Mouse (Mus musculus) limb, embryonic 12.5 days (tissue): Measurements from ENCODE around the gene Tnpo1. TPM values are rescaled to one million over a fixed set of nuclear protein-coding genes. Genes with fewer than 3 reads are reported as not detected.

Experiments used
- ATAC-seq: fragments of 200-750 bp; cut with Nextera tagmentation; 2 replicates; pipeline ENCODE4 v1.8.0; 2017; ENCODE audit warnings: low read depth, moderate TSS enrichment; ENCODE audit not compliant: insufficient number of reproducible peaks, insufficient read depth, low FRiP score, low TSS enrichment
- H3K27ac ChIP-seq: fragments of 300-500 bp; sonication (generic); 2 replicates; pipeline ENCODE4 v1.5.1; 2016; ENCODE audit warnings: mild to moderate bottlenecking, moderate library complexity
- H3K27me3 ChIP-seq: fragments of 300-500 bp; sonication (generic); 2 replicates; pipeline ENCODE4 v1.6.1; 2016; ENCODE audit warnings: mild to moderate bottlenecking, moderate library complexity
- H3K36me3 ChIP-seq: fragments of 300-500 bp; sonication (generic); 2 replicates; pipeline ENCODE4 v1.6.1; 2016; ENCODE audit warnings: mild to moderate bottlenecking, moderate library complexity
- H3K4me1 ChIP-seq: fragments of 300-500 bp; sonication (generic); replicated peaks from 2 replicates; pipeline ENCODE4 v1.6.1; 2016
- H3K4me2 ChIP-seq: fragments of 300-500 bp; sonication (generic); 2 replicates; pipeline ENCODE4 v1.6.1; 2016; ENCODE audit warnings: mild to moderate bottlenecking, moderate library complexity
- H3K4me3 ChIP-seq: fragments of 300-500 bp; sonication (generic); replicated peaks from 2 replicates; pipeline ENCODE4 v1.5.1; 2016; ENCODE audit warnings: mild to moderate bottlenecking
- H3K9ac ChIP-seq: fragments of 300-500 bp; sonication (generic); replicated peaks from 2 replicates; pipeline ENCODE4 v1.6.1; 2016; ENCODE audit warnings: mild to moderate bottlenecking, moderate library complexity
- H3K9me3 ChIP-seq: fragments of 300-500 bp; sonication (generic); 2 replicates; pipeline ENCODE4 v1.6.1; 2016; ENCODE audit warnings: mild to moderate bottlenecking, moderate library complexity
- WGBS: fragments of 180-500 bp; shearing (Covaris S2); methylation state at CpG from one replicate; pipeline ENCODE4 v1.1.7; 2016; 5-methylcytosine and 5-hydroxymethylcytosine counted together
- polyA plus RNA-seq: library from polyadenylated mRNA; unstranded; fragments of >200 nt; fragmentation: Nextera tagmentation; extraction: Ambion mirVana; gene quantifications from 2 replicates; pipeline ENCODE4 v1.2.1, GENCODE M21; 2016

The Tnpo1 gene
- polyA plus RNA-seq, 1 experiment from 2014 or later, result 77.6 TPM

DNA sequence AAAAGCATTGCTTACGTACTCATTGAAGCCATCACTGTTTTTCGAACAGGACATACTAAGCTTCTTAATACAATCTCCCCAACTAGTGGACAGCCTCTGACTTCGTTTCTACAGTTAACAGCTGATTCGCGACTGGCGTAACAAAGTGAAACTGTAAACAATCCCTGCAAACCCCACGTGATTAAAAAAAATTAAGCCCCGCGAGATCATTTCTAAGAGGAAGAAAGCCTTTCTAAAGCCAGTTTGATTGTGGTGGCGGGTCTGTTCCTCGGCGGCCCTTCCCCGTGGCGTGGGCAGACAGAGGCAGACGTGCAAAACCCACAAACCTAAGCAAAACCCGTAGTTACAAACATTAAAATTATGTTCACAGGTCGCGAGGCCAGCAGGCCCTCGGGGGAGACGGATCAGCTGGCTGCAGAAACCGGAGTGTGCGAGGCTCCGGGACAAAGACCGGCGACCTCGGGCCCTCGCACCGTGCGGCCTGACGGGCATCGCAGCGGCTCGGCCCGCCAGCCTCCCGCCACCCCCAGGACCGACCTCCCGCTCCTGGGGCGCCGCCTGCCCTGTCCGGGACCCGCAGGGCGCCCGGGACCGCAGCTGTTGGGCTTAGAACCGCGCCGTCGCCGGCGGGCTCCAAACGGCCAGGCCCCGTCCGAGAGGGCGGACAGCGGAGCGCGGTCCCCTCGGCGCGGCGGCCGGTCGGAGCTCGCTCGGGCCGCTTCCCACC is 535 bp downstream of the Tnpo1 start:
- Histone ChIP-seq H3K4me2 (peak overlapping the region; percentile 67), H3K27me3 (no peaks in the 10 kb centered on the region), H3K4me1 (peaks cover 6% of the 10 kb centered on the region), H3K4me3 (peak overlapping the region; percentile 99), H3K36me3 (peaks cover 24% of the 10 kb centered on the region), H3K9me3 (no peaks in the 10 kb centered on the region), H3K9ac (peak overlapping the region; percentile 100), H3K27ac (peak overlapping the region; percentile 98)
- ATAC-seq, result peak; percentile 77
- under 1% methylated on average over 66 of the region's 66 CpGs for WGBS

DNA sequence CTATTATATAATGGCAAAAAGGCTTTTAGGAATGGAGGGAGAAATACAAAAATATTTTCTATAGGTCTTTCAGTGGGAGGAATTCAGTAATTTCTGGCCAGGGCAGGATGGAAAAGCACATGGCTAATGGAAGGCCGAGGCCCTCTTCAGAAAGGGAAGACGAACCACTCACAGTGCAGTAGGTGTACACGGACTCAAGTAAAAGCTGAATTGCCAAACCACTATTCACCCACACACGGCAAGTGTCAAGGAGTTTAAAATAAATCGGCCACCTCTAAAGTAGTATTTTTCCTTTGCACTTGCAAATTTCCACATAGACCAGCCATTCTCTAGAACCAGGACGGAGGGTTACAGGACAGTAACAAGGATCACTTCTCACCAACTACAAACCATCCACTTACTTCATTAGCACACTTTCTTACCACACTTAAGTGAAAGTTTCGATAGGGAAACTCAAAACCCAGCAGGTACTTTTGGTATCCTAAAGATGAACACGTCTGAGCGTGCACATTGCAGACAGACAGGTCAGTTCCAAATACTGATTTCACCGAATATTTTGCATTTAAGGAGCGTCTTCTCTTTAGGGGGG is 1.2 kb downstream of the Tnpo1 start:
- Histone ChIP-seq H3K36me3 (peaks cover 24% of the 10 kb centered on the region), H3K27me3 (no peaks in the 10 kb centered on the region), H3K4me3 (peak overlapping the region; percentile 99), H3K4me2 (peak overlapping the region; percentile 67), H3K9ac (peak overlapping the region; percentile 100), H3K27ac (peak overlapping the region; percentile 98), H3K9me3 (no peaks in the 10 kb centered on the region), H3K4me1 (peaks cover 6% of the 10 kb centered on the region)
- ATAC-seq, result no peak
- WGBS, result 19% methylated on average over 11 of the region's 11 CpGs

DNA sequence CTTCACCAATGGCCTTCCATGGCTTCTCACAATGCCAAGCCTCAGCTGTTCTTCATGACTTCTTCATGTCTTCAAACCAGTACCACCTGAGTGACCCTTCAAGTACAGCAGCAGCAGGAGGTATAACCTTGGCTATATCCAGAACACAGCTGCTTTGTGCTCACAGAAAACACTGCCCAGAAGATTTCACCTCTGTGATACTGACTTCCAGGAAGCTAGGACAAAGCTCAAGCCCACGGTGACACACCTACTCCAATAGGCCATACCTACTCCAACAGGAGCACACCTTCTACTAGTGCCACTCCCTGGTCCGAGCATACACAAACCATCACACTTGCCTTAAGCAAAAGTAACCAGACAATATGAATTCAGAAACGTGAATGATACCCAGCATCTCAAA is 3.4 kb downstream of the Tnpo1 start:
- H3K27me3 ChIP-seq, result no peaks in the 10 kb centered on the region
- peaks cover 8% of the 10 kb centered on the region for H3K4me1 ChIP-seq
- no peak overlapping the region for H3K27ac ChIP-seq
- no peak overlapping the region for H3K4me3 ChIP-seq
- H3K9ac ChIP-seq, result no peak overlapping the region
- WGBS, result 94% methylated on average over 3 of the region's 3 CpGs
- no peak for ATAC-seq
- no peaks in the 10 kb centered on the region for H3K9me3 ChIP-seq
- H3K36me3 ChIP-seq, result peaks cover 41% of the 10 kb centered on the region
- H3K4me2 ChIP-seq, result no peak overlapping the region

DNA sequence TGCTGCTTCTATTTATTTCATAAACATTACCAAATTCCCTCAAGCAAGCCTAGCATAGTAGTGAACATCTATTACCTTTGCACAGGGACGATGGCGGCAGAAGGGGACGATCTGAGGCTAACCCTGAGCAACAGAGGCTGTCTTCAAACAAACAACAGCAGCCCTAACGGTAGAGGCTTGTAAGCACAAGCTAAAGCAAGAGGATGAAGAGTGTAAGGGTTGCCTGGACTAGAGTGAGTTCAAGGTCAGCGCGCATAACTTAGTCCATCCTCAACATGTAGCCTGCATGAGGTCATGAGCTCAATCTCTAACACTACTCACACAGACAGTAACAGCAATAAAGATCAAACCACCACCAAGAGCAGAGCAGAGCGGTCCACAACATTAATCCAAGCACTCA is 4.9 kb downstream of the Tnpo1 start:
- Histone ChIP-seq H3K4me1 (peaks cover 9% of the 10 kb centered on the region), H3K9ac (no peak overlapping the region), H3K27me3 (no peaks in the 10 kb centered on the region), H3K4me2 (no peak overlapping the region), H3K27ac (no peak overlapping the region), H3K9me3 (no peaks in the 10 kb centered on the region), H3K4me3 (no peak overlapping the region), H3K36me3 (peaks cover 44% of the 10 kb centered on the region)
- 93% methylated on average over 7 of the region's 7 CpGs for WGBS
- ATAC-seq, result no peak

DNA sequence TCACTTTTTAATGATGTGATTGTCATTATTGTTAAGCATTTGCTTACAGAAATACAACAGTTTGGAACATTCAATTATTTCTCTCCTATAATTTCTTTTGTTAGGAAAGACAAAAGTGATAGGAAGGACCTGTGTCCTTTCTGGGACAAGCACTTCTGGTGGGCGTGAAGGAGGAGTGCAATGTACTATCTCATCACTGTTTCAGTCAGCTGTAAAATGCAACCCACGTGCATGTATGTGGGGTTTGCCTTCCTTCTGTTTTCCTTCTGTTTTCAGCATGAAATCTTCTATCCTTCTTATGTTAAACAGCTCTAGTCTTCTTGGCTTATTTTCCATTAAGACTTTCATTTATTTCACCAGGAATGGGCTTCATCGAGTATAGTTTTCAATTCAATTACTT is 5.9 kb downstream of the Tnpo1 start:
- Histone ChIP-seq H3K27ac (no peak overlapping the region), H3K9me3 (no peaks in the 10 kb centered on the region), H3K27me3 (no peaks in the 10 kb centered on the region), H3K4me2 (no peak overlapping the region), H3K4me3 (no peak overlapping the region), H3K9ac (no peak overlapping the region), H3K36me3 (peaks cover 48% of the 10 kb centered on the region), H3K4me1 (peaks cover 17% of the 10 kb centered on the region)
- WGBS, result 92% methylated on average over 3 of the region's 3 CpGs
- ATAC-seq, result no peak

DNA sequence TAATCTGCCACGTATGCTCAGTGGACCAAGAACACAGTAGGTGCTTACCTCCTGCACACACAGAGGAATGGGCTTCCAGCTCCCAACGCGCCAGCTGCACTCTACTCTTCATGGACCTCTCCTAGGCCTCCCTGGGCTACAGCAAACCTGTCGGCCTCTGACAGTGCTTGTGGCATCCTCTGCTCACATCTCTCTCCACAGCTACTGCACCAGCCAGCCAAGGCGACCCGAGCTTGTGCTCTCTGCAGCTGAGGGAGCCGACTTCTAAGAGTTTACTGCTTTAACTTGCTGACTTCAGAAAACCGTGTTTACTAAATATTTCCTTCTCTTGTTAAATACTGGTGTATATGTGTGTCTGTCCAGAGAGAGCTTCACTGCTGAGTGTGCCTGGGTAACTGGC is 6.5 kb downstream of the Tnpo1 start:
- H3K9me3 ChIP-seq, result no peaks in the 10 kb centered on the region
- H3K4me3 ChIP-seq, result no peak overlapping the region
- no peak overlapping the region for H3K4me2 ChIP-seq
- H3K4me1 ChIP-seq, result peaks cover 23% of the 10 kb centered on the region
- no peaks in the 10 kb centered on the region for H3K27me3 ChIP-seq
- ATAC-seq, result no peak
- H3K9ac ChIP-seq, result no peak overlapping the region
- H3K27ac ChIP-seq, result no peak overlapping the region
- WGBS, result 94% methylated on average over 8 of the region's 8 CpGs
- peaks cover 48% of the 10 kb centered on the region for H3K36me3 ChIP-seq

DNA sequence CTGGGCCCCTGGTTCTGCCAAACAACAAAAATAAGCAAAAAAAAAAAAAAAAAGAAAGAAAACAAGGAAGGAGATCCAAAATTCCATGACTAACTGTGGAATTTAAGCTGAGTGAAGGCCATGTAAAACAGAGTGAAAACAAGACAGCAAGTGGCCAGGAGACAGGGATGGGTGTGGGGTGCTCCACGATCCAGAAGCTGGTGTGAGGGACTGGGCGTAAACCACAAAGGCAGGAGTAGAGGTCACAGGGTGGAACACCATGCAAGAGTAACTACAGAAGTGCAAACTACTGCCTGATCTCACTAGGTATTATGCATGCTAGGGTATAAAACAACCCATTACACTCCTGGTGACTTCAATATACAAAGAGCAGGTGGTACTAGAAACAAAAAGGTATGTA is 8.3 kb downstream of the Tnpo1 start:
- WGBS, result 95% methylated on average over 2 of the region's 2 CpGs
- Histone ChIP-seq H3K4me1 (peaks cover 36% of the 10 kb centered on the region), H3K36me3 (peaks cover 43% of the 10 kb centered on the region)

DNA sequence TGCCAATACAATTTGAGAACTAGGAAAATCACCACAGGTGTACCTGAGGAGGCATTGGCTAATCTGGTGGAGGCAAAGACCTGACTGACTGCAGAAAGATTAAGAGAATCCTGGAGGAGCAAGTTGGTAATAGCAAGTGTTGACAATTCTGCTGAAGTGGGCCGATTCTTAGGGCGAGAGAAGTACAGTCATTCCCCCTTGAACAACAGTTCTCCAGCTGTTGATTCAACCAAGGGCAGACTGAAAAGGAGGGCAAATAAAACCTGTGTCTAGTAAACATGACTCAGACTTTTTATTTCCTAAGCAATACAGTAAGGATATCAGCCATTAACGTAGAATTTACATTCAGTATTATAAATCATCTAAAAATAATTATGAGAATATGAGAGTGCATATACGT is 10.6 kb downstream of the Tnpo1 start:
- 87% methylated on average over 4 of the region's 4 CpGs for WGBS
- H3K27ac ChIP-seq, result no peak overlapping the region

More for the DNA sequence above, 8.3 kb downstream of the Tnpo1 start:
- Histone ChIP-seq H3K27me3 (no peaks in the 10 kb centered on the region), H3K9ac (no peak overlapping the region), H3K4me2 (no peak overlapping the region), H3K27ac (no peak overlapping the region), H3K4me3 (no peak overlapping the region), H3K9me3 (no peaks in the 10 kb centered on the region)
- no peak for ATAC-seq

DNA sequence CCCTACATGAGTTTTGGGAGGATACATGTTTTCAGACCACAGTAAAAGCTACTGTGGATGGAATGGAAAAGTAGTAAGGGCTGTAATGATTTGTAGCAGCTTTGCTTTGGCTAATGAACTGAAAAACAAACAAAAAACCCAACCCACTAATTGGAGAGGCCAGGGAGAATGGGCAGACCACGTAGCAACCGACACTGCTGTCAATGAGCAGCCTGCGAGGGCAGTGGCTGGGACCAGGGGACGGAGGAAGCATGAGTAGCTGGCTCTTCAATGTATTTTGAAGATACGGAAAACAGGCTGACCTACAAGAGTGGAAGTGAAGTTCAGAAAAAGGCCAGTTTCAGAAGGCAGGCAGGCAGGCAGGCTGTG is 11.4 kb downstream of the Tnpo1 start:
- Histone ChIP-seq H3K36me3 (peaks cover 22% of the 10 kb centered on the region), H3K4me3 (no peak overlapping the region), H3K9me3 (no peaks in the 10 kb centered on the region), H3K4me1 (peaks cover 65% of the 10 kb centered on the region), H3K27ac (no peak overlapping the region), H3K4me2 (no peak overlapping the region), H3K9ac (no peak overlapping the region), H3K27me3 (no peaks in the 10 kb centered on the region)
- no peak for ATAC-seq
- 63% methylated on average over 5 of the region's 5 CpGs for WGBS

More for the DNA sequence above, 10.6 kb downstream of the Tnpo1 start:
- Histone ChIP-seq H3K4me3 (no peak overlapping the region), H3K27me3 (no peaks in the 10 kb centered on the region), H3K4me2 (no peak overlapping the region), H3K4me1 (peaks cover 58% of the 10 kb centered on the region), H3K9me3 (no peaks in the 10 kb centered on the region), H3K36me3 (peaks cover 24% of the 10 kb centered on the region), H3K9ac (no peak overlapping the region)
- no peak for ATAC-seq

DNA sequence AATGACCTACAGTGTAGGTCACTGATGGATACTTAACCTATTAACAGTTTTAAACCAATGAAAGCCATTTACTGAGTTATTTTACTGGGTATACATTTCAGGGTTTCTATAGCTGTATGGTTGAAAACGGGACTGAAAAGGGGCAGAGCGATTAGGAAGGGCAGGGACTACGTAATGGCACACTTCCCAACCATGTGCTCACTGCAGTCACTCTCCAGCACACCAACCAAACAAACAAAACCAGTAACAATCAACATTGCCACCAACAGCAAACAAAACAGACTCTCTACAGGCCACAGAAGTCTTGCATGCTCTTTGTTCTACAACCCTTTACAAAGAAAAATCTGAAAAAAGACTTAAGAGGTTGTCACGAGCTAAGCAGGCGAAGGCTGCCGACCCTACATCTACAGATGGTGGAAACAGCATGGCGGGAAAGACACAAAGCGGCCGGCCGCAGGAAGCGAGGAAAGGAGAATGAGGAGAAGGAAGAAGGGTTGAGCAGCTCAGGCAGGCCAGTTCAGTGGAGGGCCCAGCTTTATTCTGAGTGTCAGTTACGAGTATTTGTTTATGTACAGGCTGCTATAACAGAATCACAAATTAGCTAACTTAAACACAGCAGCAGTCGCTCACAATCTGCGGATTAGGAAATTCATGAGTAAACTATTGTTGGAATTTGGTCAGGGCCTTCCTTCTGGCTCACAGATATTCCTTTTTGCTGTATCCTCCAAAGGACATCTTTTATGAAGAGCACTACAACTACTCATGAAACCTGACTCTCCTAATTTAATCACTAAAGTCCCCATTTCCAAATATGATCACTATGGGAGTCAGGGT is 12.0 kb downstream of the Tnpo1 start:
- 65% methylated on average over 14 of the region's 14 CpGs for WGBS
- Histone ChIP-seq H3K4me3 (no peak overlapping the region), H3K4me2 (no peak overlapping the region), H3K9me3 (no peaks in the 10 kb centered on the region), H3K27ac (peak overlapping the region; percentile 35; the same call in 1 of the 2 replicates), H3K4me1 (peaks cover 69% of the 10 kb centered on the region), H3K36me3 (peaks cover 17% of the 10 kb centered on the region), H3K27me3 (no peaks in the 10 kb centered on the region), H3K9ac (no peak overlapping the region)
- ATAC-seq, result no peak

DNA sequence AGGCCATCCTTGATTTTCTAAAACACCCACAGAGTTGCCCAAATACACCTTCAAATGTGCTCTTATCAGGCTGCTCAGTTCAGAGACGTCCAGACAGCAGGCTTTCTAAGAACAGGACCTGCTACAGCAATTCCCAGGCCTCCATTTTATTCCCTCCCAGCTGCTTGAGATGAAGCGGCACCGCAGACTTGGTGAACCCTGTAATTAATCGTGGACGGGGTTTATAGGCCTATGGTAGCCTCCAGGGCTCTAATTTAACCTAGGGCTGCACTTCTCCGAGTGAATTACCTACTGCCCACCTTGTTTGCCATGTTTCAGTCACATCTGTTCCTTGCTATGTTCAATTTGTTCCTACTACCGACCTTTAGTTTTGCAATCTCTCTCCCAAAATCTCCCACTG is 13.0 kb downstream of the Tnpo1 start:
- H3K9me3 ChIP-seq, result no peaks in the 10 kb centered on the region
- 8% methylated on average over 7 of the region's 7 CpGs for WGBS
- H3K4me2 ChIP-seq, result 0 out of 2 replicates have a peak overlapping the region, but pooled peaks have one; percentile 18
- no peak for ATAC-seq
- peaks cover 69% of the 10 kb centered on the region for H3K4me1 ChIP-seq
- no peaks in the 10 kb centered on the region for H3K27me3 ChIP-seq
- H3K4me3 ChIP-seq, result no peak overlapping the region
- peaks cover 7% of the 10 kb centered on the region for H3K36me3 ChIP-seq
- no peak overlapping the region for H3K9ac ChIP-seq
- peak overlapping the region; percentile 1; the same call in 1 of the 2 replicates for H3K27ac ChIP-seq
